Mouse (Mus musculus): ENCODE data around the gene Fancm.

DNA sequence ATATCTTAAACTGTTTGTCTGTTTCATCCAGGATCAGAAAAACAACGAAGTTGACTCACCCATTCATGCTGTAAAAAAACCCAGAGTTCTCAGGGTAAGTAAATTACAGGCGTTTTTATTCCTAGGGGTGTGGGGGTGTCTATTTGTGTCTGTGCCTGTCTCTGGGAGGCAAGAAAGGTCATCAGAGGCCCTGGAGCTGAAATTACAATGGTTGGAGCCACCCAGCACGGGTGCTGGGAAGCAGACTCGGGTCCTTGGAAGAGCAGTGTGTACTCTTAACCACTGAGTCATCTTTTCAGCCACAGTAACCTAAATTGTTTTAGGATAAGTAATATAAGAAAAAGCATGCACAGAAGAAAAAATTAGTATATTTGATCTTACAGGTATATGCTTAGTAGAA is 38.5 kb downstream of the Fancm start:
- TF ChIP-seq POLR2A (IDR thresholded peaks at IDR 0.05; ENCODE audit: insufficient read depth, low read length), result no peak
- no peak for TF ChIP-seq CTCF (IDR thresholded peaks at IDR 0.05; ENCODE audit: low read depth, low read length)
- peak; percentile 88 for TF ChIP-seq EP300 (IDR thresholded peaks at IDR 0.05; ENCODE audit: insufficient read depth, low read depth, low read length)
